Mouse (Mus musculus): Measurements from ENCODE around the gene Palm2.

GRCm38 (mm10) chr4:57704575-57704974 lies 270.5 kb downstream of the Palm2 start:
- TF ChIP-seq MAX (IDR thresholded peaks at IDR 0.05; ENCODE audit: low read depth) (no peak), E2F4 (IDR thresholded peaks at IDR 0.05; ENCODE audit: insufficient read depth) (no peak), TCF12 (IDR thresholded peaks at IDR 0.05; ENCODE audit: insufficient read depth, poor library complexity, severe bottlenecking) (no peak)

Data from myocyte (in vitro differentiated cells).